Comparison of ENCODE assay signal across 15 mouse cellular contexts in the genomic region with DNA sequence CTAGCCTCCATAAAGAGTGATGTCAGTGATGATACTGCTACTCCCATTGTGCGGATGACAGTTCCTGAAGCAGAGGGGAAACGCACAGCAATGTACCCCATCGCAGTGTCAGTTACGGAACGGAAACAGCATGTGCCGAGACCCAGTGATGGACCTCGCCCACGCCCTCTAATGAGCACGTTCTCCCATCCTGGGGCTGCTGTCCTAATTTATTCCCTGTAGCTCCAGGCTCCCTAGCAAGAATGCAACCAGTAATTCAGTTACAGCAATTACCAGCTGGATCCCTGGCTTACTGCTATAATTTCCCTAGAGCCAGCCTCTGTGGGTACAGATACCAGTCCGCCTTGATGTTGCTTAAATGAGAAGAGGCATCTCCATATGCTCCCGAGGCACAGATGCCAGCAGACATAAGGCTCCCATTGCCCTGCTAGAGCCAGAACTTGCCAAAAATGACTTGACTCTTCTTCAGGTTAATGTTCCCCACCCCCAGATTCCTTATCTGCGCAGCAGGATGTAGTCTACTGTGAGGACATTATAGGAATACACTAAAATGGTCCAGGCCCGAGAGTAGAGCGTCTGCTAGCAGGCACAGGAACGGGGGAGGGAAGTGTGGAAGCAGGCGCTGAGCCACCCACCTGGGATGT.
DNase-seq lines count a peak whose midpoint lies in the region; ATAC-seq and TF ChIP-seq lines count a peak whose summit lies in the region.
"Had no signal": no experiment of that assay in that cellular context is flagged by ENCODE, and none has a peak within 500 bp of the region (broad histone marks: within the 10 kb centered on the region; RNA-seq: fewer than 3 reads in every experiment).

No protein-coding gene starts in this region.

- no peak overlapping the region for H3K4me3 ChIP-seq in neural tube, embryonic 13.5 days
- H3K4me3 ChIP-seq in hindbrain, embryonic 12.5 days, result no peak overlapping the region
- H3K4me3 ChIP-seq in left cerebral cortex, adult 2 months, result no peak overlapping the region
- no peak overlapping the region for H3K4me3 ChIP-seq in heart, embryonic 10.5 days
- H3K4me3 ChIP-seq: embryonic facial prominence, embryonic 15.5 days; heart, embryonic 13.5 days; limb, embryonic 13.5 days had no signal

- no peak for TF ChIP-seq CTCF in left cerebral cortex, adult 2 months (IDR thresholded peaks at IDR 0.05)

- 63% methylated on average over 16 of the region's 16 CpGs for WGBS in neural tube, embryonic 13.5 days
- WGBS in hindbrain, embryonic 12.5 days, result 65% methylated on average over 16 of the region's 16 CpGs
- 83% methylated on average over 16 of the region's 16 CpGs for WGBS in heart, embryonic 10.5 days

- H3K9me3 ChIP-seq in neural tube, embryonic 13.5 days, result no peaks in the 10 kb centered on the region
- no peaks in the 10 kb centered on the region for H3K9me3 ChIP-seq in hindbrain, embryonic 12.5 days (replicated peaks)
- no peaks in the 10 kb centered on the region for H3K9me3 ChIP-seq in heart, embryonic 10.5 days
- H3K9me3 ChIP-seq: embryonic facial prominence, embryonic 15.5 days; heart, embryonic 13.5 days; limb, embryonic 13.5 days had no signal

- no peak overlapping the region for H3K27ac ChIP-seq in neural tube, embryonic 13.5 days (replicated peaks)
- H3K27ac ChIP-seq in hindbrain, embryonic 12.5 days, result no peak overlapping the region; the same call in 1 of the 2 replicates
- H3K27ac ChIP-seq in left cerebral cortex, adult 2 months, result peak overlapping the region; percentile 58
- H3K27ac ChIP-seq in heart, embryonic 10.5 days, result no peak overlapping the region
- H3K27ac ChIP-seq: embryonic facial prominence, embryonic 15.5 days; heart, embryonic 13.5 days; limb, embryonic 13.5 days had no signal

- peak; percentile 59; the same call in 1 of the 2 replicates for ATAC-seq in neural tube, embryonic 13.5 days (ENCODE audit: low read depth)
- peak; percentile 77 for ATAC-seq in hindbrain, embryonic 12.5 days (ENCODE audit: low FRiP score)
- ATAC-seq: CD4-positive, CD25-positive, alpha-beta regulatory T cell, adult 4 months had no signal

- no peaks in the 10 kb centered on the region for H3K36me3 ChIP-seq in neural tube, embryonic 13.5 days
- no peaks in the 10 kb centered on the region for H3K36me3 ChIP-seq in hindbrain, embryonic 12.5 days
- H3K36me3 ChIP-seq in heart, embryonic 10.5 days, result no peaks in the 10 kb centered on the region
- H3K36me3 ChIP-seq: embryonic facial prominence, embryonic 15.5 days; heart, embryonic 13.5 days; limb, embryonic 13.5 days had no signal

- H3K9ac ChIP-seq in neural tube, embryonic 13.5 days, result no peak overlapping the region
- no peak overlapping the region for H3K9ac ChIP-seq in hindbrain, embryonic 12.5 days
- H3K9ac ChIP-seq: embryonic facial prominence, embryonic 15.5 days; heart, embryonic 13.5 days; limb, embryonic 13.5 days had no signal

- H3K4me1 ChIP-seq in neural tube, embryonic 13.5 days (replicated peaks), result peaks cover 14% of the 10 kb centered on the region; the same call in 1 of the 2 replicates
- peaks cover 6% of the 10 kb centered on the region; the same call in 1 of the 2 replicates for H3K4me1 ChIP-seq in hindbrain, embryonic 12.5 days
- peaks cover 6% of the 10 kb centered on the region; the same call in 1 of the 2 replicates for H3K4me1 ChIP-seq in heart, embryonic 10.5 days
- H3K4me1 ChIP-seq: heart, embryonic 13.5 days; limb, embryonic 13.5 days had no signal

- DNase-seq in neural tube, embryonic 10.5 days (ENCODE audit: extremely low spot score, low spot score), result no peak
- peak in 1 of 2 experiments; percentile 59 for DNase-seq in left cerebral cortex, adult 2 months (ENCODE audit: extremely low spot score in 1 of 2, low spot score in 2 of 2)
- peak; percentile 42 for DNase-seq in right cerebral cortex, postnatal 14 days
- no peak for DNase-seq in adipocyte (ENCODE audit: low spot score)
- no peak for DNase-seq in heart, embryonic 10.5 days (ENCODE audit: low spot score)
- DNase-seq in lung, postnatal 4 days, result no peak
- DNase-seq: kidney, adult 18-20 months; lung, postnatal 10 days; thymus, adult 2 months had no signal

- H3K4me2 ChIP-seq in neural tube, embryonic 13.5 days, result no peak overlapping the region
- no peak overlapping the region for H3K4me2 ChIP-seq in hindbrain, embryonic 12.5 days (replicated peaks)
- H3K4me2 ChIP-seq: embryonic facial prominence, embryonic 15.5 days; heart, embryonic 13.5 days; limb, embryonic 13.5 days had no signal

- no peaks in the 10 kb centered on the region for H3K27me3 ChIP-seq in neural tube, embryonic 13.5 days
- no peaks in the 10 kb centered on the region for H3K27me3 ChIP-seq in hindbrain, embryonic 12.5 days
- peaks cover 7% of the 10 kb centered on the region; the same call in 1 of the 2 replicates for H3K27me3 ChIP-seq in heart, embryonic 10.5 days (ENCODE audit: insufficient read depth, poor library complexity, severe bottlenecking)
- H3K27me3 ChIP-seq: embryonic facial prominence, embryonic 15.5 days; heart, embryonic 13.5 days; limb, embryonic 13.5 days had no signal

- intact Hi-C loops in left cerebral cortex, adult 2 months (cut with DNase I), result no loop called here
